16 mouse cellular contexts compared by ENCODE assay signal in the genomic region with DNA sequence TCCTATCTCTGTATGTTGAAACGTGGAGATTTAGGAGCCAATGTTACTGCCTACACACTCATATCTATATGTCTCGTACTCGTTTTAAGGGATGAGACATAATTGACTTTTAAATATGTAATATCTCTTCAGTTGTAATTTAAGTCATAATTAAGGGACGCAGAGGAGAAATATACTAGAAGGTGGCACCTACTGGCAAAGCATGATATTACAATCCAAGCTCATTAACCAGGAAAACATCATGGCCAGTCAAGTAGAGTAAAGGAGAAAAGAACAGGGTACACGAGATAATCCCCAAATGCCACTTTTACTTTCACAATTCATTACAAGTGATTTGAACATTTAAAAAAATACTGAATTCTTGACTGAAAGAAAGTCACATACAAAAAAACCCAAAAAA. TPM values are rescaled to one million over a fixed set of nuclear protein-coding genes. Genes with fewer than 3 reads are reported as not detected.
DNase-seq lines count a peak whose midpoint lies in the region; ATAC-seq and TF ChIP-seq lines count a peak whose summit lies in the region.
"Had no signal": no experiment of that assay in that cellular context is flagged by ENCODE, and none has a peak within 500 bp of the region (broad histone marks: within the 10 kb centered on the region; RNA-seq: fewer than 3 reads in every experiment).

No protein-coding gene starts in this region.

- H3K9ac ChIP-seq in hindbrain, postnatal 0 days (replicated peaks; ENCODE audit: low read length): no peak overlapping the region
- no peak overlapping the region for H3K9ac ChIP-seq in hindbrain, embryonic 11.5 days (ENCODE audit: low read depth, low read length)
- no peak overlapping the region; the same call in 1 of the 2 replicates for H3K9ac ChIP-seq in liver, embryonic 14.5 days (replicated peaks)
- H3K9ac ChIP-seq: embryonic facial prominence, embryonic 12.5 days; heart, embryonic 12.5 days; limb, embryonic 12.5 days; lung, embryonic 15.5 days; midbrain, embryonic 13.5 days; stomach, embryonic 15.5 days had no signal

- H3K4me3 ChIP-seq in hindbrain, postnatal 0 days (ENCODE audit: low read length): no peak overlapping the region
- no peak overlapping the region for H3K4me3 ChIP-seq in hindbrain, embryonic 11.5 days (ENCODE audit: low read depth, low read length)
- no peak overlapping the region for H3K4me3 ChIP-seq in liver, embryonic 14.5 days (ENCODE audit: insufficient read depth in 1 of 2, low read depth in 2 of 2, low read length in 2 of 2)
- H3K4me3 ChIP-seq: embryonic facial prominence, embryonic 12.5 days; heart, embryonic 12.5 days; limb, embryonic 12.5 days; lung, embryonic 15.5 days; midbrain, embryonic 13.5 days; stomach, embryonic 15.5 days had no signal

- H3K4me2 ChIP-seq in hindbrain, postnatal 0 days (ENCODE audit: low read depth, low read length): no peak overlapping the region
- H3K4me2 ChIP-seq in hindbrain, embryonic 11.5 days (replicated peaks; ENCODE audit: low read depth, low read length): no peak overlapping the region
- peak overlapping the region; percentile 60 for H3K4me2 ChIP-seq in liver, embryonic 14.5 days (ENCODE audit: low read depth)
- H3K4me2 ChIP-seq: embryonic facial prominence, embryonic 12.5 days; heart, embryonic 12.5 days; limb, embryonic 12.5 days; lung, embryonic 15.5 days; midbrain, embryonic 13.5 days; stomach, embryonic 15.5 days had no signal

- no peak overlapping the region for H3K27ac ChIP-seq in hindbrain, postnatal 0 days
- H3K27ac ChIP-seq in hindbrain, embryonic 11.5 days (ENCODE audit: low read depth, low read length): no peak overlapping the region
- H3K27ac ChIP-seq in liver, embryonic 14.5 days: peak overlapping the region; percentile 90
- H3K27ac ChIP-seq: embryonic facial prominence, embryonic 12.5 days; limb, embryonic 12.5 days; lung, embryonic 15.5 days; macrophage; midbrain, embryonic 13.5 days; stomach, embryonic 15.5 days had no signal

- no peak for DNase-seq in hindbrain, postnatal 0 days (ENCODE audit: low spot score)
- no peak for DNase-seq in hindbrain, embryonic 11.5 days (ENCODE audit: low spot score)
- DNase-seq in 3T3-L1 (ENCODE audit: low read depth, low spot score): peak; percentile 16
- peak; percentile 33 for DNase-seq in c-Kit-negative CD71-positive TER-119-positive erythroid progenitor cells, embryonic 14.5 days (ENCODE audit: low read depth, low spot score)
- no peak for DNase-seq in liver, embryonic 14.5 days (ENCODE audit: low read depth in 3 of 3, low spot score in 3 of 3)
- no peak for DNase-seq in frontal cortex, postnatal 25 days (ENCODE audit: low spot score in 2 of 2)
- DNase-seq in cerebellum, adult 18-20 months: no peak
- DNase-seq: B cell, adult 2 months had no signal

- TF ChIP-seq CTCF in hindbrain, postnatal 0 days (IDR thresholded peaks at IDR 0.05; ENCODE audit: low read depth): peak; percentile 30; the same call in 1 of the 2 replicates
- peak; percentile 27; the same call in 1 of the 2 replicates for TF ChIP-seq CTCF in liver, embryonic 14.5 days (IDR thresholded peaks at IDR 0.05; ENCODE audit: low read depth)

- H3K4me1 ChIP-seq in hindbrain, postnatal 0 days (ENCODE audit: insufficient read depth, low read length): no peaks in the 10 kb centered on the region
- no peaks in the 10 kb centered on the region for H3K4me1 ChIP-seq in hindbrain, embryonic 11.5 days (replicated peaks; ENCODE audit: control insufficient read depth, insufficient read depth, low read length)
- peaks cover 12 to 15% of the 10 kb centered on the region in 2 experiments for H3K4me1 ChIP-seq in liver, embryonic 14.5 days (replicated peaks; ENCODE audit: control insufficient read depth in 2 of 2, insufficient read depth in 2 of 2, low read length in 1 of 2)
- H3K4me1 ChIP-seq: embryonic facial prominence, embryonic 12.5 days; heart, embryonic 12.5 days; limb, embryonic 12.5 days; lung, embryonic 15.5 days; midbrain, embryonic 13.5 days; stomach, embryonic 15.5 days had no signal

- H3K9me3 ChIP-seq in hindbrain, postnatal 0 days (ENCODE audit: low read length): no peaks in the 10 kb centered on the region
- H3K9me3 ChIP-seq in hindbrain, embryonic 11.5 days (ENCODE audit: control insufficient read depth, low read length): no peaks in the 10 kb centered on the region
- H3K9me3 ChIP-seq in liver, embryonic 14.5 days (ENCODE audit: control insufficient read depth, low read length): no peaks in the 10 kb centered on the region
- H3K9me3 ChIP-seq: embryonic facial prominence, embryonic 12.5 days; heart, embryonic 12.5 days; limb, embryonic 12.5 days; lung, embryonic 15.5 days; midbrain, embryonic 13.5 days; stomach, embryonic 15.5 days had no signal

- H3K27me3 ChIP-seq in hindbrain, postnatal 0 days (ENCODE audit: insufficient read depth, low read length): no peaks in the 10 kb centered on the region; the same call in 1 of the 2 replicates
- H3K27me3 ChIP-seq in hindbrain, embryonic 11.5 days (ENCODE audit: control insufficient read depth, insufficient read depth, low read length): no peaks in the 10 kb centered on the region; the same call in 1 of the 2 replicates
- H3K27me3 ChIP-seq in liver, embryonic 14.5 days (ENCODE audit: control insufficient read depth, insufficient read depth, low read length): no peaks in the 10 kb centered on the region
- H3K27me3 ChIP-seq: embryonic facial prominence, embryonic 12.5 days; heart, embryonic 12.5 days; lung, embryonic 15.5 days; midbrain, embryonic 13.5 days; stomach, embryonic 15.5 days had no signal

- TF ChIP-seq EP300 in liver, embryonic 14.5 days (IDR thresholded peaks at IDR 0.05; ENCODE audit: low read depth): no peak

- no peak for ATAC-seq in hindbrain, postnatal 0 days
- no peak for ATAC-seq in hindbrain, embryonic 11.5 days (ENCODE audit: low FRiP score)
- ATAC-seq in liver, embryonic 14.5 days (ENCODE audit: insufficient read depth): no peak
- no peak for ATAC-seq in granulocyte monocyte progenitor cell, adult 5-6 weeks (replicated peaks; ENCODE audit: poor library complexity, severe bottlenecking)
- ATAC-seq: midbrain, embryonic 13.5 days had no signal

- 80% methylated on average over 5 of the region's 5 CpGs for WGBS in hindbrain, postnatal 0 days
- WGBS in hindbrain, embryonic 11.5 days: 86% methylated on average over 5 of the region's 5 CpGs
- WGBS in liver, embryonic 14.5 days (ENCODE audit: insufficient replicate concordance): 43% methylated on average over 5 of the region's 5 CpGs

- no peaks in the 10 kb centered on the region for H3K36me3 ChIP-seq in hindbrain, postnatal 0 days (ENCODE audit: insufficient read depth, low read length)
- no peaks in the 10 kb centered on the region for H3K36me3 ChIP-seq in hindbrain, embryonic 11.5 days (ENCODE audit: control insufficient read depth, insufficient read depth, low read length)
- H3K36me3 ChIP-seq in liver, embryonic 14.5 days (replicated peaks; ENCODE audit: control insufficient read depth, insufficient read depth, low read depth): no peaks in the 10 kb centered on the region
- H3K36me3 ChIP-seq: embryonic facial prominence, embryonic 12.5 days; heart, embryonic 12.5 days; limb, embryonic 12.5 days; lung, embryonic 15.5 days; midbrain, embryonic 13.5 days; stomach, embryonic 15.5 days had no signal

RNA-seq across cellular contexts. Expression of a gene that starts 31.9 kb away (rescaled TPM):
- 28.2 and 30.0 TPM in 2 replicates for total RNA-seq in hindbrain, postnatal 0 days (2014; rRNA removed)
- 30.3 and 31.4 TPM in 2 replicates for polyA plus RNA-seq in hindbrain, postnatal 0 days (2015; fragmentation: Nextera tagmentation; extraction: Ambion mirVana)
- polyA plus RNA-seq in hindbrain, embryonic 11.5 days (2014; fragmentation: Nextera tagmentation; extraction: Ambion mirVana): 28.0 and 31.6 TPM in 2 replicates
- polyA plus RNA-seq in liver, embryonic 14.5 days (2012; rRNA removed): 4.2 and 6.4 TPM in 2 replicates
- 15.7 and 16.1 TPM in 2 replicates for polyA plus RNA-seq in liver, embryonic 14.5 days (2014; fragmentation: Nextera tagmentation; extraction: Ambion mirVana)
- 18.2 and 18.6 TPM in 2 replicates for total RNA-seq in granulocyte monocyte progenitor cell, adult 5-6 weeks (2014; fragmentation: Nextera tagmentation)
- 30.2 and 31.4 TPM in 2 replicates for total RNA-seq in granulocyte monocyte progenitor cell, adult 5-6 weeks (2017)

RNA-seq across cellular contexts. Expression of a gene that starts 52.3 kb away (rescaled TPM):
- 97.3 and 108 TPM in 2 replicates for total RNA-seq in hindbrain, postnatal 0 days (2014; rRNA removed)
- polyA plus RNA-seq in hindbrain, postnatal 0 days (2015; fragmentation: Nextera tagmentation; extraction: Ambion mirVana): 68.9 and 76.8 TPM in 2 replicates
- polyA plus RNA-seq in hindbrain, embryonic 11.5 days (2014; fragmentation: Nextera tagmentation; extraction: Ambion mirVana): 30.6 and 31.2 TPM in 2 replicates
- polyA plus RNA-seq in liver, embryonic 14.5 days (2012; rRNA removed): 0.47 and 0.50 TPM in 2 replicates
- polyA plus RNA-seq in liver, embryonic 14.5 days (2014; fragmentation: Nextera tagmentation; extraction: Ambion mirVana): 0.56 and 1.1 TPM in 2 replicates
- not detected in 2 replicates for total RNA-seq in granulocyte monocyte progenitor cell, adult 5-6 weeks (2014; fragmentation: Nextera tagmentation)
- total RNA-seq in granulocyte monocyte progenitor cell, adult 5-6 weeks (2017): not detected in 2 replicates
- polyA plus RNA-seq: macrophage had no signal

Comparison
In these comparisons a context has a peak if more than half of its experiments do, and no peak if none do; other contexts are left out.
1. DNase-seq: peak in 3T3-L1 (single experiment) and c-Kit-negative CD71-positive TER-119-positive erythroid progenitor cells, embryonic 14.5 days (single experiment); none in hindbrain, postnatal 0 days (single experiment), hindbrain, embryonic 11.5 days (single experiment), liver, embryonic 14.5 days (0 of 3), frontal cortex, postnatal 25 days (0 of 2) and cerebellum, adult 18-20 months (0 of 2).
2. RNA of a gene that starts 52.3 kb away (polyA plus RNA-seq): 68.9 to 76.8 TPM in hindbrain, postnatal 0 days and 30.6 to 31.2 TPM in hindbrain, embryonic 11.5 days; 0.47 to 1.1 TPM in liver, embryonic 14.5 days; every median in the first group is over 10 times any median in the second.